Mouse (Mus musculus) adrenal gland, adult 2 months (tissue): ENCODE data around the gene Hmga1b. TPM values are rescaled to one million over a fixed set of nuclear protein-coding genes. Genes with fewer than 3 reads are reported as not detected.
"Not testable (repeated sequence)": the region's sequence is repeated elsewhere in the genome, so short reads cannot be mapped to it uniquely, and the experiment has no call there.

Experiments used
- DNase-seq: peaks from one replicate; pipeline ENCODE4 v3.0.0; 2021
- long read RNA-seq: library from polyadenylated mRNA; stranded (forward); transcript quantifications from one replicate; pipeline ENCODE4 v2.0.0, GENCODE M21; 2021
- polyA plus RNA-seq: library from polyadenylated mRNA; depleted of rRNA; stranded (reverse); fragments of >200 nt; gene quantifications from 2 replicates; pipeline ENCODE4 v1.2.3, GENCODE M21; 2012; rRNA removed
- total RNA-seq, 2 experiments: library from RNA; stranded (reverse); gene quantifications; 2 replicates each; pipeline ENCODE4 v1.2.3; 2021

Gene Hmga1b
- total RNA-seq = 10 to 100 TPM in 1 of 2 experiments, 1 to 10 TPM in 1; 5.5 to 12.3 TPM
- 2.8 and 6.6 TPM in 2 replicates for polyA plus RNA-seq
- long read RNA-seq, transcript Hmga1b-201 (1 exons, 1,626 nt) = major isoform, 5 of 5 reads
- long read RNA-seq, partial matches to known transcripts = 0 of 5 reads
- long read RNA-seq, other reads (novel, unspliced or antisense) = 0 of 5 reads

DNA sequence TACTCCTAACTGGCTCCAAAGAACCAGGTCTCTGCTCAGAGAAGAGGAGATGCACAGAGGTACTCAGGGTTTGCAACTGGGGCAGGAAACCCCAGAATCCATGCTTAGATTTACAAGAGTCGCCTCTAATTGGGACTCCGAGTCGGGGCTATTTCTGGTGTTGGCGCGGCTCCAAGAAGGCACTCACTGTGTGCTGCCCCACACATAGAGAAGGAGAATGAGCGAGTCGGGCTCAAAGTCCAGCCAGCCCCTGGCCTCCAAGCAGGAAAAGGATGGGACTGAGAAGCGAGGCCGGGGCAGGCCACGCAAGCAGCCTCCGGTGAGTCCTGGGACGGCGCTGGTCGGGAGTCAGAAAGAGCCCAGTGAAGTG lies at the start of gene Hmga1b:
Gene Hmga1b (plus strand): TSS at position 123 of the 370 bp plus-strand sequence.
- DNase-seq = not testable (repeated sequence)

DNA sequence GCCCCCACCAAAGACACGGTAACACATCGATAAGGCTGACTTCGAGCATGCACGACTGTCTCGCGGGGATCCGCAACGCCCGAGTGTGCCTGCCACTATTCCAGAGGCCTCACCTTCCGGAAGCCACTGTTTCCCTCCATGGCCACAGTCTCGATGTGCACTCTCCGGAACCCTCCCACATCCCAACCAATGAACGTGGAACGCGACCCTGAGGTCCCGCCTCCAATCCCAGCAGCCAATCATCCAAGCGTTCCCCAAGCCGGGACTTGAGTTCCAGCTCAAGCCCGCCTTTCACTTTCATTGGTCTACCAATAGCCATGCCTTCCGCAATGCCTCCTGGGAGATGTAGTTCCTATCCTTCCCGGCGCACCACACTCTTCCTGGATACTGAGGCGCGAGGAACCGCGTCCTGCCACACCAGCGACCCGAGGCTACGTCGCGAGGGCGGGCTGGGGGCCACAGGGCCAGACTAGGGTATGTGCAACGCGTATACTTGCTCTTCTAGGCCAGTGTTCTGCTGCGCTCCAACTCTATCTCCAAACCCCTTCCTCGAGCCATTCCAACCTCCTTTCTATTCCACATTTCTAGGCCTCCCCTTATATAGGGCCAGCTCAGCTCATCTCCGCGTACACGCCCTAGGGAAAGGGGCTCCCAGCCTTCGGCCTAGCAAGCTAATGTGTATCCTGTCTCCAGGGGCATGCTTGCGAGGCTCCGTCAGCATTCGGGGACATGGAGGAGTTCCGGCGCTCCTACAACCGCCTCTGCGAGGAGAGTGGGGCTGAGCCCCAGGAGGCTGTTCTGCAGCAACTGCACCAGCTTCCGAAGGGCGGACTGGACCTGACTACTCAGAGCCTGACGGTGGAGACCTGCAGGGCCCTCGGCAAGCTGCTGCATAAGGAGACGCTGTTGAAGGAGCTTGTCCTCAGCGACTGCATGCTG lies 48.7 kb upstream of the Hmga1b start, which contains the start of the genes Cenpx and Lrrc45:
Gene Cenpx (minus strand): TSS at position 159 of the 939 bp plus-strand sequence.
Gene Lrrc45 (plus strand): TSS at position 346 of the 939 bp plus-strand sequence.
- DNase-seq = peak; percentile 98

DNA sequence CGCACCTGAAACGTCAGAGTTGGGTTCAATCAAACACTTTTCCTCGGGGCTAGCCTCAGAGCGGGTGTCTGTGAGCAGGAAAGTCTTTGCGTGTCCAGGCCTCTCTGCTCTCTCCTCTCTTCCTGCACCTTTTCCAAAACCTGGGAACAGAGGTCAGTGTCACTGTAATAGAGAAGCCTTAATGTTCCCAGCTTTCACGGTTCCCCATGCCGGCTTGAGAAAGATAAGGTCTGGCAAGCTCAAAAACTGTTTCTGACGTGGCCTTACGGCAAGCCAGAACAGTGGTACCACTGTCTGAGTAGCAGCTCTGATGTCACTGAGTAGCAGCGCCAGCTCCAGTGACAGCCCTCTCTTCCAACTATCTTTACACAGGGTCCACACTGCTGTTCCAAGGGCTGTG lies 48.0 kb upstream of the Hmga1b start:
- DNase-seq = no peak

DNA sequence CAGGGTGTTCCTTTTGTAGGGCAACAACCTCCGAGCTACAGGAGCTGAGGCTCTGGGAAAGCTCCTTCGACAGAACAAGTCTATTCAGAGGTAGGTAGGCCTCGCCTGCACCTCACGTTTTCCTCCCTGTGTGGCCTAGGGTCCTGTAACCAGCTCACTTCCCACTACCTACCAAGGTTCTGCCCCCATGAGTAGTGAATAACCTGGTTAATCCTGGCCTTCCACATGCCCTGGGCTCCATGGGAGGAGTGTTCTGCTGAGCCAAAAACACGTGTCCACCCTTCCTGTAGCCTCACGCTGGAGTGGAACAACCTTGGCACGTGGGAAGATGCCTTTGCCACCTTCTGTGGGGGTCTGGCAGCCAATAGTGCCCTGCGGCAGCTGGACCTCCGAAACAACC lies 47.5 kb upstream of the Hmga1b start:
- DNase-seq = no peak

DNA sequence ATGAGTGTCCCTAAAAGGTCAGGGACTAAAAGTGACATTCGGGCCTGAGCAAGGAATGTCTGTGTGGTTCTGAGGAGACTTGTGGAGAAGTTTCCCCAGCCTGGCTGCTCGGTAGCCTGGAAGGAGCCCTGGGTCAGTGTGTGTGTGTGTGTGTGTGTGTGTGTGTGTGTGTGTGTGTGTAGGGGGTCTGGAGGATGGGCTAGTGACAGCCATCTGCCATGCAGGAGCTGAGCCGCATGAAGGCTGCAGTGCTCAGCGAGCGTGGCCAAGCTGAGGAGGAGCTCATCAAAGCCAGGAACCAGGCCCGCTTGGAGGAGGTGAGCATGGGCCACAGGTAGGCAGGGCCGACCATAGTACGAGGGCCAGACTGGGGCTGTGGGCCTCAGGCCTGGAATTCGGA lies 43.4 kb upstream of the Hmga1b start:
- no peak for DNase-seq

DNA sequence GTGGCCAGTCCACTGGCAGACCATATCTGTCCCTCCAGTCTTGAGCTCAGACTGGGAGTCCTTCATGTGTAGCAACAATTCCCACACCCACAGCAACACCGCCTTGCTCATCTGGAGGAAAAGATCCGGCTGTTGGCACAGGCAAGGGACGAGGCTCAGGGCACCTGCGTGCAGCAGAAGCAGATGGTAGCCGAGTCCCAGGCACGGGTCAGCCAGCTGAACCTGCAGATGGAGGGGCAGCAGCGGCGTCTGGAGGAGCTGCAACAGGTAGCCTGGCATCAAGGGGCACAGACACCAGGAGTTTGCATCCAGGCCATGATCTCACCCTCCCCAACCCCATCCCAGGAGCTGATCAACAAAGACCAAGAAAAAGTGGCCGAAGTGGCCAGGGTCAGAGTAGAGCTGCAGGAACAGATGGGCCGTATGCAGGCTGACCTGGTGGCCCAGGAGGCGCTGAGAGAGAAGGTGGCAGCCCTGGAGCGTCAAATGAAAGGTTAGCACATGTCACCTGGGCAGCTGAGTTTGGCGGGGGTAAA lies 42.7 kb upstream of the Hmga1b start:
- DNase-seq = no peak

DNA sequence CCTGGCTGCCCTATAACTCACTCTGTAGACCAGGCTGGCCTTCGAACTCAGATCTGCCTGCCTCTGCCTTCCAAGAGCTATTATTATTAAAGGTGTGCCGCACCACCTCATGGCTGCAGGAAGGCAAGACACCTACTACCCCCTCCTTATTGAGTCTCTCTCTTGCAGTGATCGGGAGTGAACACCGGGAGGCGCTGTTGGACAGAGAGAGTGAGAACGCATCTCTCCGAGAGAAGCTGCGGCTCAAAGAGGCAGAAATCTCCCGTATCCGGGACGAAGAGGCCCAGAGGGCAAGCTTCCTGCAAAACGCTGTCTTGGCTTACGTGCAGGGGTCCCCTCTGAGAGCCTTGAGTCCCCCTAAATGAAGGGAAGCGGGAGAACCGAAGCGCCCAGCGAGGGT lies 42.1 kb upstream of the Hmga1b start:
- DNase-seq = peak; percentile 90

DNA sequence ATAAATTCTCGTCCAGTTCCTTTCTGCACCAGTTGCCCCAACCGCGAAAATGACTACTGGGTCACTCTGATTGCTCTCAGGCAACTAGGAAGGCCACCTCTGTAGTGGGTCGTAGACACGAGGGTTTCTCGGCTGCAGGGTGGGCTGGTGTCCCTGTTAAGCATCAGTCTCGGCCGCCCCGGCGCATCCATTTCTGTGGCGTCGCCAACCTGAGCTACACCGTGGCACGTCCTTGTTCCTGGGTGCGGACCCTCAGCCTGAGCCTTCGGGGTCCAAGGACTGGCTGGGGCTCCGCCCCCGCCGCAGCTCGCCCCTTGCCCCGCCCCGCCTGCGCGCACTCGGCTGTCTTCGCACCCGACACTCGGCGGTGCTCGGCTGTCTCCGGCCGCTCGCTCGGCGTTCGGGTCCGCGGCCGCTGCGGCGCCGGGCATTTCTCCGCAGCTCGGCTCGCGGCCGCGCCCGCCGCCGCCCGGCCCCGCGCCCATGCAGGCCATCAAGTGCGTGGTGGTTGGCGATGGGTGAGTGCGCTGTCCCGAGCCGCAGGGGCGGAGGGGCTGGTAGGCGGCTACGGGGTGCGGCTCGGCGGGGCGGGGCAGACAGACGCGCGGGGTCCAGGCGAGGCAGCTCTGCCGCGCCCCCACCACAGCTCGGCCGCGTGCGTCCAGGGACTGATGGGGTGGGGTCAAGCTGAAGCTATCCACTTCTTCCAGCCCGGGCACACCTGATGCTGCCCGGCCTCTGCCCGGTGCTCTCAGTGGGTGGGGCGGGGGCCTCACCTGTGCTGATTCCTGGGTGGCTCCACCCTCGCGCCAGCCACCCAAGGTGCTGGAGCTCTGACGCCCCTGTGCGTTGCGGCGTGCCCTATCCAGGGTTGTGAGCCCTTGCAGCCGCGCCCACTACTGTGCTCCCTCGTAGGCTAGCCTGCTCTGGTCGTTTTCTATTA lies 41.2 kb upstream of the Hmga1b start, which contains the start of gene Rac3:
Gene Rac3 (plus strand): TSS at position 347 of the 943 bp plus-strand sequence.
- peak; percentile 82 for DNase-seq

DNA sequence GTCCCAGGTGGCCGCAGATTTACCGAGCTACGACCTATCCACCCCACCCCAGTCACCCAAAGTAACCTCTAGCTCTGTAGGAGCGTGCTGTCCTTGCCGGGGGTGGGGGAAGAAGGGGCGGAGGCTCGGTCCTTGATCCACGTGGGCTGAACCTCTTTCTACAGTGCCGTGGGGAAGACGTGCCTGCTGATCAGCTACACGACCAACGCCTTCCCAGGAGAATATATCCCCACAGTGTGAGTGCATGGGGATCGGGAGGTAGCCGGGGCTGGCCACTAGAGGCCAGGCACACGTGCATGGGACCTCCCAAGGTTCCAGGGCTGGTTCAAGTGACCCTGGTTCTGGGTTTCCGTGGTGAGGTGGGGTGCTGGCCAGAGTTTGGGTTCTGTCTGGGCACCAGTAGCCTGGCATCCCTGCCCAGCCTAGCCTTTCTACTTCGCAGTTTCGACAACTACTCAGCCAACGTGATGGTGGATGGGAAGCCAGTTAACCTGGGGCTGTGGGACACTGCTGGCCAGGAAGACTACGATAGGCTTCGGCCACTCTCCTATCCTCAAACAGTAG lies 40.4 kb upstream of the Hmga1b start:
- DNase-seq = no peak

DNA sequence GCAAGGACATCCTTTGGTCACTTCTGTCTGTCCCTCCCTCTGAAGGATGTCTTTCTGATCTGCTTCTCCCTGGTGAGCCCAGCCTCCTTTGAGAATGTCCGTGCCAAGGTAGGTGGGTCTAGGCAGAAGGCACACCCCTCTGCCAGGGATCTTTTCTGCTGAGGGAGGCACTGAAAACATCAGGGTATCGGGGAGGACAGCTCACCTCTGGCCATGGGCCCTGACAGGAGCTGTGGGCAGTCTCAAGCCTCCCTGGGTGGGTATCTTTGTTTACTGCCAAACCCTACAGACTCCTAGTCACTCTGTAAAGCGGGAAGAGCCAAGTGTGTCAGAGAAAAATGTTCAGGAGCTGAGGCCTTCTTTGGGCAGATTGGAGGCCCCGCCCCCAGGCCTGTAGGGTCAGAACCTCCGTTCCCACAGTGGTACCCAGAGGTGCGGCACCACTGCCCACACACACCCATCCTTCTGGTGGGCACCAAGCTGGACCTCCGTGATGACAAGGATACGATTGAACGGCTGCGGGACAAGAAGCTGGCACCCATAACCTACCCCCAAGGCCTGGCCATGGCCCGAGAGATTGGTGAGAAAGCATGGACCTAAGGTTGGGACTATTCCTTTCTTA lies 39.7 kb upstream of the Hmga1b start:
- no peak for DNase-seq

DNA sequence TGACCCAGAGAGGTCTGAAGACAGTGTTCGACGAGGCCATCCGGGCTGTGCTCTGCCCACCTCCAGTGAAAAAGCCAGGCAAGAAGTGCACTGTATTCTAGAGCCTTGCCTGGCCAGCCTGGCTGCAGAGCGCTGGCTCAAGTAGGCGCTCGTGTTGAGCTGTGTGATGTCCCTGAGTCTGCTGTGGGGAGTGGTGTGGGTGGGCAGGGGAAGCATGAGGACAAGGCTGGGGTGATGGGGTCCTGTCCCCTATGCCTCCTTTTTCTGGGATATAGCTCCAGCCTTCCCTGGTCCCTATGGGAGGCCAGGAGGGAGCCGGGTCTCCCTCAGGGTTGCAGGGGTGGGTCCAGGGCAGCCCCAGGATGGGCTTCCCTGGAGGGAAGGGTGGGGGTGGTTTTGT lies 39.1 kb upstream of the Hmga1b start:
- no peak for DNase-seq

DNA sequence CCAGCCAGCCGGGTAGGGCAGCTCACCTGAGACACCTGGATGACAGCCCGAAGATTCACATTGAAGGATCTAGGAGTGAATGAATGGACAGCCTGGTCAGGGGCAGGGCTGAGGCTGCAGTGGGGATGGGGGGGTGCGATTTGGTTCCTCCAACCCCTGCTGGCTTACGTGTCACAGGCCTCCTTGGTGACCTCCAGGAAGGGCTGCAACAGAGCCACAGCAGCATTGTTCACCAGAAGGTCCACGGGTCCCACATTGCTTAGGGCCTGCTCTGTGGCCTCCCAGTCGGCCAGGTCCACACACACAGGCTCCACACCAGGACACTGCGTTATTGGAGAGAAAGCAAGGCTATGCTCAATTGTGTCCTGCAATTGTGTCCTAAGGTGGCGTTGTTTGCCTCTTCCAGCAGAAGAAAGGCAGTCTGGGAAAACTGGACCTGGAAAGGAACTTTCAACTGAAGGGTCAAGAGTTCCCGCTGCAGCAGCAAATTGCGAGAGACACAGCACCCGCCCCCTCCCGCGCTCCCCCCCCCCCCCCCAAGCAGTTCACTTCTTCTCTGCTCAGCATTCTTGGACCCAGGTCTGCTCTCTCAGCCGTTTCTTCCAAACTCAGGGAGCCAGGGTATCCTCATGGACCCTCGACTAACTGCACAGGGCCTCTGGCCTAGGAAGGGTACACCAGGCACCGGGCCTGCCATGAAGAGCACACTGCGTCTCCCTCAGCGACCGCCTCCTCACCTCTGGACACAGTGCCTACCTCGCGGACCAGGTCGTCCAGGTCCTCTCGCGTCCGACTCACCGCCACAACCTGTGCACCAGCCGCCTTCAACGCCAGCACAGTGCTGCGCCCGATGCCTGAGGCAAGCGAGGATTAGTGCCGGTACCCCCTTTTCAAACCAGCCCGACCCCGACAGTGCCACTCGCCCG lies 36.1 kb upstream of the Hmga1b start:
- DNase-seq = no peak

DNA sequence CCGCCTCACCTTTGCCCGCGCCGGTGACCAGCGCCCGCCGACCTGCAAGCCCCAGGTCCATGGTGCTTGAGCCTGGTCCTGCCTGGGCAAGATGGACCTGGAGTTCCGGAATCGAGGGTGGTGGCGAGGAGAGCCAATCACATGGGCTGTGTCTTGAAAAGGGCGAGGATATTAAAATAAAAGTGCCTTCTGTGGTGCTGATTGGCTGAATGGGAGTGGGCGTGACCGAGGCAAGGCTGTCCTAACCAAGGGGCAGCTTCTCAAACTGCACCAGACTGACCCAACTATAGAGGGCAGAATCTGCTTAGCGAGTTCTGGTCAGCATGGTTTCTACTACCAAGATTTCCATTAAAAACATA lies 35.4 kb upstream of the Hmga1b start, which contains the start of gene Dcxr:
Gene Dcxr (minus strand): TSS at position 113 of the 359 bp plus-strand sequence.
- peak; percentile 95 for DNase-seq

DNA sequence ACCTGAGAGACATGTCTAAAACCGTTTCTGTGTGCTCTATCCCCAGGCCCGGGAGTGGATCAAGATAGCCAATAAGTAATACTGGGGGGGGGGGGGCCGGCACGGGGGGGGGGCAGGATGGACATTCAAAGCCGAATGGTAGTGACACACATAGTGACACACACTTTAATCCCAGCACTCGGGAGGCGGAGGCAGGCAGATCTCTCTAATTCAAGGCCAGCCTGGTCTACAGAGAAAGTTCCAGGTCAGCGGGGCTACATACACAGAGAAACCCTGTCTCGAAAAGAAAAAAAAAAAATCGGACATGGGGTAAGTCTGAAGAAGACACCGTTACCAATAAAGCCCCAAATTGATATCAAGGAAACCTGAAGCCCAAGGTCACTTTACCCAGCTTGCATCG lies 35.0 kb upstream of the Hmga1b start:
- DNase-seq = no peak

DNA sequence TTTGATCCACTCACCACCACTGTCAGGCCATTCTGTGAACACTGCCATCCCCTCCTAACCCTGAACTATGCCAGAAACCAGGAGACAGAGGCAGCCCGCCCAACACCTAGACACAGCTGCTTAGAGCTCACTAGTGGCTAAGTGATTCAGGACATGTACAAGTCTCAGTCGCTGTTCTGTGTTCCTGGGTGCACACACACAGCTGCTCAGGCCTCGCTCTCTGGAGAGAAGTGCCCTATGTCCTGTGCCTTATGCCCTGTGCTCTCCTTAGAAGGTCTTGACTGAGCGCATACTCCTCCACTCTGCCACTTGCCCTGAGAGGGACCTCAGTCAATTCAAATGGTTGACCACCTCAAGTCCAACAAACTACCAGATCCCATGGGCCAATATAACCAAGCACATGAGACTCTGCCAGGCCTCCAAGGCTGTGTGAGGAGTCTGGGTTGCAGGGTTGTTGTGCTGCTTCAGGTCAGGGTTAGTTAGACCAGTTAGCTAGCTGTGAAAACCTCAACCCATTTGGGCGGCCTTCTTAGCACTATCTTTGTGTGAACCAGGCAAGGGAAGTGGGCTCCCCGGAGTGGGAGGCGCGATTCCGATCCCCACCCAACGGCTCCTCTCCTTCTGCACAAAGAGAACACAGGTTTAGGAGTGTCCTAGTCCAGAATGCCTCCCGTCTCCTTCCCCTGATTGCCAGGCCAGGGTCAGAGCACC lies 33.9 kb upstream of the Hmga1b start:
- no peak for DNase-seq

DNA sequence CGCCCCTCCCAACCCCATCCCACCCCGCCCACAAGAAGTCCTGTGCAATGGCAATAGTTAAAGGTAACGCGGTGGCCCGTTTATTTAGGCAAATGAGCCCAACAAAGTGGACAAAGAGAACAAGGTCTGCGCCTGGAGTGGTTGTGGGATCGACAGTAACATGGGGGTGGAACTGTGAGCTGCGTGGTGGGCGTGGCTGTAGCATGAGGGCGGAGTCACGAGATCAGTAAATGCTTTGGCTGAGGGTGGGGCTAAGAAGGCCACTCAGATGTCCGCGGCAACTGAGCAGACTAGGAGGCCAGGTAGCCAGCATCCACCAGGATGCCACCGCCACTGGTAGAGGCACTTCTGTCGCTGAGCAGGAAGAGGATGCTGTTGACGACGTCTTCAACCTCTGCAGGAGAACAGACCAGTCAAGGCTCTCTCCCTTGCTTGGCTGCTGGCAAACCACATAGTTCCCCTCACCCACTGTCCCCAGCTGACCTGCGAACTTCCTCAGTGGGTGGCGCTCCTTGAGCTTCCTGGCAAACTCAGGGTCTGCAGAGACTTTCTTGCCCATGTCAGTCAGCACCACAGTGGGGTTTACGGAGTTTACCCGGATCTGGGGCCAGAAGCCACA lies 33.1 kb upstream of the Hmga1b start:
- DNase-seq = peak; percentile 66

DNA sequence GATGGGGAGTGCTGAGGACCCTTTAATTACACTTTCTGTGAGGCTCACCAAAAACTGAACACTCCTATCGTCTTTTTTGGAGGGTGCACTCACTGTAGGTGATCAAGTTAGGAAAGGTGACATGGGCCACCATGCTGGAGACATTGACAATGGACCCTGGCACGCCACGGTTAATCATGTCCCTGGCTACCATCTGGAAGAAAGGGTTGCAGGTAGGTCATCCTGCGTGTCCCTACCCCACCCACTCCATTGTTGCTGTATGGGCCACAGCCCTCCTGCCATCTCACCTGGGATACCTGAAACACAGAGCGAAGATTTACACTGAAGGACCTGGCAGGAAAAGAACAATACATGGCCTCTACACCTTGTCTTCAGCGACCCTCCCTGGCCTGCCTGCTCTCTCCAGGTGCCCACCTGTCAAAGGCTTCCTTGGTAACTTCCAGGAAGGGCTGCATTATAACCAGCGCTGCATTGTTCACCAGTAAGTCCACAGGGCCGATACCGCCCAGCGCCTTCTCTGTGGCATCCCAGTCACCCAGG lies 32.2 kb upstream of the Hmga1b start:
- DNase-seq = no peak

DNA sequence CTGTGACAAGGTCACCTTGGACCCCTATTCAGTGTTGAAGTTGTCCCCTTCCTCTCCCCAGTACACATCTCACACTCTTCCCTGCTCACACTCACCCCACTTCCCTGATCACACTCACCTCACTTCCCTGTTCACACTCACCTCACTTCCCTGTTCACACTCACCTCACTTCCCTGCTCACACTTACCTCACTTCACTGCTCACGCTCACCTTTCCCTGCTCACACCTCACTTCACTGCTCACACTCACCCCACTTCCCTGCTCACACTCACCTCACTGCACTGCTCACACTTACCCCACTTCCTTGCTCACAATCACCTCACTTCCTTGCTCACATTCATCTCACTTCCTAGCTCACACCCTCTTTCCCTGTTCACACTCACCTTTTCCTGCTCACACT lies 31.2 kb upstream of the Hmga1b start:
- DNase-seq = no peak
